Mouse (Mus musculus) liver, embryonic 11.5 days (tissue): ENCODE data around the gene 1110017D15Rik. TPM values are rescaled to one million over a fixed set of nuclear protein-coding genes. Genes with fewer than 3 reads are reported as not detected.

Source experiments
- ATAC-seq: fragments of 200-750 bp; cut with Nextera tagmentation; replicated peaks from 2 replicates; pipeline ENCODE4 v1.8.0; 2017; ENCODE audit warnings: moderate number of reproducible peaks, mild to moderate bottlenecking, moderate TSS enrichment, moderate library complexity; ENCODE audit not compliant: low FRiP score
- DNase-seq: peaks from one replicate; pipeline ENCODE4 v3.0.0-alpha.2; 2017; ENCODE audit warnings: low spot score
- H3K27ac ChIP-seq: fragments of 300-500 bp; sonication (generic); 2 replicates; pipeline ENCODE4 v1.5.1; 2014; ENCODE audit warnings: mild to moderate bottlenecking, low read depth, low read length, control low read depth
- H3K27me3 ChIP-seq: fragments of 300-500 bp; sonication (generic); replicated peaks from 2 replicates; pipeline ENCODE4 v1.6.1; 2014; ENCODE audit warnings: low read length, mixed read lengths; ENCODE audit not compliant: control insufficient read depth, insufficient read depth
- H3K36me3 ChIP-seq: fragments of 300-500 bp; sonication (generic); 2 replicates; pipeline ENCODE4 v1.6.1; 2014; ENCODE audit warnings: mild to moderate bottlenecking, low read length, moderate library complexity, mixed read lengths; ENCODE audit not compliant: control insufficient read depth, insufficient read depth
- H3K4me1 ChIP-seq: fragments of 300-500 bp; sonication (generic); replicated peaks from 2 replicates; pipeline ENCODE4 v1.6.1; 2014; ENCODE audit warnings: low read length, mixed read lengths; ENCODE audit not compliant: control insufficient read depth, insufficient read depth
- H3K4me2 ChIP-seq: fragments of 300-500 bp; sonication (generic); 2 replicates; pipeline ENCODE4 v1.6.1; 2014; ENCODE audit warnings: mild to moderate bottlenecking, control low read depth, moderate library complexity
- H3K4me3 ChIP-seq: fragments of 300-500 bp; sonication (generic); 2 replicates; pipeline ENCODE4 v1.5.1; 2014; ENCODE audit warnings: low read depth, low read length, control low read depth
- H3K9ac ChIP-seq: fragments of 300-500 bp; sonication (generic); 2 replicates; pipeline ENCODE4 v1.6.1; 2014; ENCODE audit warnings: low read depth, low read length, control low read depth
- H3K9me3 ChIP-seq: fragments of 300-500 bp; sonication (generic); 2 replicates; pipeline ENCODE4 v1.6.1; 2016; ENCODE audit warnings: low read length, inconsistent platforms, mixed read lengths; ENCODE audit not compliant: control insufficient read depth
- WGBS: fragments of 180-500 bp; shearing (Covaris S2); extraction: QIAGEN DNeasy Blood & Tissue Kit; methylation state at CpG from one replicate; pipeline ENCODE4 v1.1.7; 2014; 5-methylcytosine and 5-hydroxymethylcytosine counted together
- polyA plus RNA-seq: library from polyadenylated mRNA; unstranded; fragments of >200 nt; fragmentation: Nextera tagmentation; extraction: Ambion mirVana; gene quantifications from 2 replicates; pipeline ENCODE4 v1.2.1, GENCODE M21; 2014

1110017D15Rik gene
- polyA plus RNA-seq, 1 experiment from 2014 or later, result 0.43 TPM

- Histone ChIP-seq H3K4me1 (peaks cover 13% of the 10 kb centered on the region), H3K36me3 (no peaks in the 10 kb centered on the region), H3K27me3 (peaks cover 18% of the 10 kb centered on the region), H3K9ac (no peak overlapping the region), H3K4me2 (peak overlapping the region; percentile 96), H3K27ac (no peak overlapping the region), H3K9me3 (no peaks in the 10 kb centered on the region), H3K4me3 (peak overlapping the region; percentile 53)
- 5% methylated on average over 22 of the region's 22 CpGs for WGBS
- no peak for DNase-seq
- no peak for ATAC-seq
These were observed 9.7 kb downstream of the 1110017D15Rik start for GRCm38 (mm10) chr4:41507326-41507924.

GRCm38 (mm10) chr4:41506906-41507305, 10.2 kb downstream of the 1110017D15Rik start:
- H3K4me3 ChIP-seq, result peak overlapping the region; percentile 53
- H3K9ac ChIP-seq, result 0 out of 2 replicates have a peak overlapping the region, but pooled peaks have one; percentile 0
- WGBS, result 1% methylated on average over 29 of the region's 29 CpGs
- H3K4me2 ChIP-seq, result peak overlapping the region; percentile 96
- H3K27me3 ChIP-seq, result peaks cover 23% of the 10 kb centered on the region
- ATAC-seq (peak; percentile 68), DNase-seq (peak; percentile 85)
- no peaks in the 10 kb centered on the region for H3K9me3 ChIP-seq
- H3K27ac ChIP-seq, result no peak overlapping the region
- peaks cover 17% of the 10 kb centered on the region for H3K4me1 ChIP-seq
- no peaks in the 10 kb centered on the region for H3K36me3 ChIP-seq

- WGBS, result 11% methylated on average over 13 of the region's 13 CpGs
- ATAC-seq (no peak), DNase-seq (no peak)
- H3K36me3 ChIP-seq, result no peaks in the 10 kb centered on the region
- H3K27ac ChIP-seq, result no peak overlapping the region; the same call in 1 of the 2 replicates
- no peaks in the 10 kb centered on the region for H3K9me3 ChIP-seq
- peaks cover 30% of the 10 kb centered on the region for H3K27me3 ChIP-seq
- H3K4me1 ChIP-seq, result peaks cover 17% of the 10 kb centered on the region
- 0 out of 2 replicates have a peak overlapping the region, but pooled peaks have one; percentile 0 for H3K9ac ChIP-seq
- peak overlapping the region; percentile 96 for H3K4me2 ChIP-seq
- peak overlapping the region; percentile 53 for H3K4me3 ChIP-seq
These were observed 11.0 kb downstream of the 1110017D15Rik start for GRCm38 (mm10) chr4:41506156-41506555.

GRCm38 (mm10) chr4:41505131-41505551, 12.0 kb downstream of the 1110017D15Rik start:
- Histone ChIP-seq H3K27me3 (peaks cover 40% of the 10 kb centered on the region), H3K27ac (no peak overlapping the region), H3K36me3 (no peaks in the 10 kb centered on the region), H3K4me2 (no peak overlapping the region), H3K4me3 (no peak overlapping the region), H3K4me1 (peaks cover 17% of the 10 kb centered on the region), H3K9me3 (no peaks in the 10 kb centered on the region), H3K9ac (no peak overlapping the region)
- ATAC-seq (no peak), DNase-seq (no peak)
- 45% methylated on average over 11 of the region's 11 CpGs for WGBS

- Histone ChIP-seq H3K27me3 (peaks cover 48% of the 10 kb centered on the region), H3K9me3 (no peaks in the 10 kb centered on the region)
- 67% methylated on average over 5 of the region's 5 CpGs for WGBS
These were observed 12.8 kb downstream of the 1110017D15Rik start for GRCm38 (mm10) chr4:41504325-41504724.

GRCm38 (mm10) chr4:41502986-41503412, 14.1 kb downstream of the 1110017D15Rik start, which contains the start of gene AI464131:
AI464131 (minus strand) TSS chr4:41503076.
- no peaks in the 10 kb centered on the region for H3K9me3 ChIP-seq
- 2% methylated on average over 18 of the region's 18 CpGs for WGBS
- H3K4me3 ChIP-seq, result peak within 1 kb of the TSS; percentile 43
- H3K4me1 ChIP-seq, result peaks cover 27% of the 10 kb centered on the region
- H3K27me3 ChIP-seq, result peaks cover 55% of the 10 kb centered on the region
- H3K36me3 ChIP-seq, result no peaks in the 10 kb centered on the region
- H3K27ac ChIP-seq, result no peak within 1 kb of the TSS
- peak within 1 kb of the TSS; percentile 75 for H3K4me2 ChIP-seq
- ATAC-seq (peak; percentile 93), DNase-seq (peak; percentile 98)
- H3K9ac ChIP-seq, result peak within 1 kb of the TSS; percentile 32

More at GRCm38 (mm10) chr4:41504325-41504724, 12.8 kb downstream of the 1110017D15Rik start:
- DNase-seq, result no peak
- H3K27ac ChIP-seq, result no peak overlapping the region
- H3K4me2 ChIP-seq, result no peak overlapping the region
- ATAC-seq, result no peak
- H3K4me1 ChIP-seq, result peaks cover 17% of the 10 kb centered on the region
- H3K9ac ChIP-seq, result no peak overlapping the region
- no peaks in the 10 kb centered on the region for H3K36me3 ChIP-seq
- H3K4me3 ChIP-seq, result no peak overlapping the region

GRCm38 (mm10) chr4:41502171-41502940, 14.8 kb downstream of the 1110017D15Rik start:
- no peaks in the 10 kb centered on the region for H3K36me3 ChIP-seq
- 15% methylated on average over 20 of the region's 20 CpGs for WGBS
- H3K9ac ChIP-seq, result peak overlapping the region; percentile 32

GRCm38 (mm10) chr4:41500787-41501186, 16.3 kb downstream of the 1110017D15Rik start:
- no peaks in the 10 kb centered on the region for H3K36me3 ChIP-seq
- ATAC-seq, result no peak
- no peak overlapping the region for H3K4me2 ChIP-seq
- no peak overlapping the region for H3K9ac ChIP-seq
- H3K4me1 ChIP-seq, result peaks cover 20% of the 10 kb centered on the region
- no peak overlapping the region for H3K27ac ChIP-seq
- no peak overlapping the region for H3K4me3 ChIP-seq
- 76% methylated on average over 4 of the region's 4 CpGs for whole genome bisulfite sequencing
- DNase-seq, result no peak
- H3K9me3 ChIP-seq, result no peaks in the 10 kb centered on the region
- H3K27me3 ChIP-seq, result peaks cover 68% of the 10 kb centered on the region

More at GRCm38 (mm10) chr4:41502171-41502940, 14.8 kb downstream of the 1110017D15Rik start:
- H3K27ac ChIP-seq, result no peak overlapping the region
- peak overlapping the region; percentile 75 for H3K4me2 ChIP-seq
- peak overlapping the region; percentile 43 for H3K4me3 ChIP-seq
- no peaks in the 10 kb centered on the region for H3K9me3 ChIP-seq
- DNase-seq (peak; percentile 57), ATAC-seq (peak; percentile 19)
- peaks cover 28% of the 10 kb centered on the region for H3K4me1 ChIP-seq
- peaks cover 55% of the 10 kb centered on the region for H3K27me3 ChIP-seq
